Mouse (Mus musculus) skeletal muscle tissue, adult 2 months (tissue): ENCODE data around the gene Capn1.

Source experiments
- DNase-seq: peaks from one replicate; pipeline ENCODE4 v3.0.0-alpha.2; 2012; ENCODE audit warnings: low read depth, low spot score

Gene Capn1

GRCm38 (mm10) chr19:5990033-5990432 is 25.7 kb downstream of the Capn1 start:
- no peak for DNase-seq

GRCm38 (mm10) chr19:5989585-5989984 is 26.1 kb downstream of the Capn1 start:
- DNase-seq: no peak

GRCm38 (mm10) chr19:5988815-5989452 is 26.8 kb downstream of the Capn1 start:
- no peak for DNase-seq

DNA sequence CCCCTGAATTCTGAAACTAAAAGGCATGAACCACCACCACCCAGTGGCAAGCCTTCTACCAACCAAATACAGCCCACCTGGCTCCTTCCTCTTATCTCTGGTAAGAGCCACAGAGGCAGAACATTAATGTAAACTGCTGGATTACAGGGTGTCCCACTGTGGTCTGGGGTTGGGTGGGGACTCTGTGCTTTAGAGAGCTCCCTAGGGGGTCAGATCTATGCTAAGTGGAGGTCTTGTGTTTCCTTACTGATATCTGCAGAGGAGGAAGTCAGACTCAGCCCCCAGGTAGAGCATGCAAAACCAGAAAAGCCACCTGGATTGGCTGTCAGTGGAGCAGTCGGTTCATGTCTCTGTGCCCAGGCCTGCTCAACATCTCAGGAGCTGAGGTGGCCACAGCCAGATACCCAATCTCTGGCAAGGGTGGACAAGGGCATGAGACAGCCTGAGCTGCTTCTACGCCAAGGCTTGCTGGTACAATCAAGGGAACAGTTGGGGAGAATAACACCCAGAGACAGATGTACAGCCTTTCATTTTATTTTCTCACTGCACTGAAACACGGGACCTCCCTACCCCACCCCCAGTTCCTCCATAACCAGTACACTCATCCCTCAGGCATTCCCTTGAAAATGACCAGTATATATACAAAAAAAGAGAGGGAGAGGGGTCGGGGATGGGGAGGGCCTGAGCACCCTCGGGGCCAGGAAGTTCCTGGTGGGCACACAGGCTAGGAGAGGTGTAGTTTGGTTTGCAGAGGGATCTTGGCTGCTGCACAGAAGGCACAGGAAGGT is 27.5 kb downstream of the Capn1 start:
- DNase-seq: no peak

DNA sequence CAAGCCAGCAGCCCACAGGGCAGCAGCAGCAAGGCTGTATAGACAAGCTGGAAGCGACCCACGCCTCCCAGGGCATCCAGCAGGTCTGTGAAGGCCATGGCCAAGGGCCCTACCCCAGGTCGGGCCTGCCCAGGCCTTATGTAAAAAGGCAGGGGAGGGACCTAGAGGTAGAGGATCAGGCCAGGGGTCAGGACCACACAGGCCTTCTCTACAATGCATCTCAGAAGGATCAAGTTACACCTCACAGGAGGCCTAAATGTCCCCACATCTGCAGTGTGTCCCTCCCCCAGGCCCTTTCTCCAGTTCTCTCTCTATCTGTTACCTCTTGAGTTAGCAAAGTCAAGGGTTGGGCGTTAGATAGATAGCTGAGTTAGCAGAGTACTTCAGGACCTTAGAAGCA is 29.7 kb downstream of the Capn1 start, which contains the start of gene Slc22a20:
TSS of gene Slc22a20 (minus strand) at position 101 of the 400 bp plus-strand sequence.
- no peak for DNase-seq

DNA sequence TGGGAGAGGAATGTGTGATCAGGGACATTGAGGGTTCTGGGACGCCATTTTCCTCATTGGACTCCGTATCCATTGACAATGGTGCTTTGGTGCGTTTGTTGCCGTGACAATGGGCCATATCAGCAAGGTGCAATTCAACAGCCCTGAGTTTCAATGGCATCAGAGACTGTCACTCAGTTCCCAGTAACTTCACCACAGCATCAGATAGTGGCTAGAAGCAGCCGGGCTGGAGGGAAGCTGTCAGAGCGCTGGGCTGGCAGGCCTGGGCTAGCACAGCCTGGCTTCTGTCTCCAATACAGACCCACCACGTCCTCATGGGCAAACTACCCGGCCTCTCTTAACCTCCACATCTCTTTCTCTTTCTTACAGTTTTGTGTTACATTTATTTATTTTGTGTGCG is 35.2 kb downstream of the Capn1 start:
- no peak for DNase-seq

DNA sequence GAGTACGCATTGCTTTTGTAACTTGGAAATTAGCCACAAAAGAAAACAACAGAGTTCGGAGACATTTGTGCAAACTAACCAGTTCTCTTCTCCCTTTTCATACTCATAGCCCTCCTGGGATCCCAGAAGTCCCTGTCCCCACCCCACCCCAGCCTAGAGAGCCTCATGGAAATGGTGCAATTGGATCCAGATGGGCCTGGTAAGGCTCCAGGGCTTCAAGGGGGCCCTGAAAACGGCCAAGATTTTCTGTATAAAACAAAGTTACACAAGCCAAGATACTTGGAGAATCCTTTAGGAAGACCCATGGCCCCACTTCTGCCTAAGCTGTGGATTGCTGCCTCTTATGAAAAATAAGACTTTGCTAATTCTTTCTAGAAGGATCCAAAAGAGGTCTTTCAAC is 38.0 kb downstream of the Capn1 start:
- peak; percentile 69 for DNase-seq

- no peak for DNase-seq
These were observed 40.0 kb downstream of the Capn1 start for GRCm38 (mm10) chr19:5975676-5976075.

- no peak for DNase-seq
These were observed 40.6 kb downstream of the Capn1 start for GRCm38 (mm10) chr19:5975112-5975511.

DNA sequence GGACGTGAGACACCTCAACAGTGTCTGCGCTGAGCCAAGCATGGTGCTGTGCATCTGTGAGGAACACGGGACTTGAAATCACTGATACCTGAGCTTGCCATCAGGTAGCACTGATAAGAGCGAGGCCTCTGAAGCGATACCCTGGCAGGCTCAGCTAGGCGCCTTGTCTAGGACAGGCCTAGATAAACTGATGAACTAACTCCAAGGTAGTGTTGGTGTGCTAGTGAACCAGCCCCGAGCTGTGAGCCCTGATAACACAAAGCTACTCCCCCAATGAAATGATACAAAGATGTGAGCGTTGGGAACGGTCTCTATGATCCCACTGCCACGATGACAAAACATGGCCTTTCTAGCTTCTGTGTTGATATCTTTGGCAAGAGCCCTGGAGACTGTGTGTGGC is 48.0 kb downstream of the Capn1 start:
- DNase-seq: no peak

DNA sequence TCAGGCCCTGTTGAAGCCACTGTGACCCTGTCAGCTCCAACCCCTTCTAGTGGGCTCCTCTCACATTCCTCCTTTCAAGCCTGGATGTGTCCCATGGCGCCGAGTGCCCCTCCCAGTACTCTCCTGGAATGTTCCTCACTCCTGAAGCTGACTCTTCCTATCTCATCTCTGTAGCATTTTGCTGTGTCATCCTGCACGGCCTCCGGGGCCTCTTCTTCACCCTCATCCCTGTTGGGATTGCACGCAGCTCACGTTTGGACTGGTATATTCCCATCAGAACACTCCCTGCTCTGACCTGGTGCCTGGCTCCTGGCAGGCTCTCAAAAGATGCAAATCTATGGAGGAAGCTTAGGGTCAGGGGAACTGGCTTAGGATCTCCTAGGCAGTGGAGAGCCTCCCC is 48.9 kb downstream of the Capn1 start:
- no peak for DNase-seq

DNA sequence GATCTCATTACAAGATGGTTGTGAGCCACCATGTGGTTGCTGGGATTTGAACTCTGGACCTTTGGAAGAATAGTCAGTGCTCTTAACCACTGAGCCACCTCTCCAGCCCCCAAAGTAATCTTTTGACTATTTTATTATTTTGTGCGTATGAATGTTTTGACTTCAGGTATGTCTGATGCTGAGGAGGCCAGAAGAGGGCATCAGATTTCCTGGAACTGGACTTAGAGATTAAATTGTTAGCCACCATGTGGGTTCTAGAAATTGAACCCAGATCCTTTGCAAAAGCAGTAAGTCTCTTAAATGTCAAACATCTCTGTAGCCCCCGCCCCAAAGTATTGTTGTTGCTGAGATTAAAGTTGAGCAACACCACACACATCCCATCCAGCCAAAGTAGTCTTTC is 49.8 kb downstream of the Capn1 start:
- DNase-seq: no peak

- peak; percentile 71 for DNase-seq
These were observed 50.4 kb downstream of the Capn1 start for GRCm38 (mm10) chr19:5965280-5965679.

DNA sequence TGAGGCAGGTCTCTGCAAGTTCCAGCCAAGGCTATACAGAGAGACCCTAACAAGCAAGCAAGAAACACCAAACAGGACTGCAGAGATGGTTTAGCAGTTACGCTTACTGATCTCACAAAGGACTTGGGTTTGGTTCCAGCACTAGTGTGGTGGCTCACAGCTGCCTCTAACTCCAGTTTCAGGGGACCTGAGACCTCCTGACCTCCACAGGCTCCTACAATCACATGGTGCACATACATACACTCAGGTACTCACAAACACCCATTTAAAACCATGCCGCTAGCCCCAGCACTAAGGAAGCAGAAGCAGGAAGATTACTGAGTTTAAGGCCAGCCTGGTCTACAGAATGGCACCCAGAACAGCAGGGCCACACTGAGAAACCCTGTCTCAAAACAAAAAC is 50.9 kb downstream of the Capn1 start:
- no peak for DNase-seq

DNA sequence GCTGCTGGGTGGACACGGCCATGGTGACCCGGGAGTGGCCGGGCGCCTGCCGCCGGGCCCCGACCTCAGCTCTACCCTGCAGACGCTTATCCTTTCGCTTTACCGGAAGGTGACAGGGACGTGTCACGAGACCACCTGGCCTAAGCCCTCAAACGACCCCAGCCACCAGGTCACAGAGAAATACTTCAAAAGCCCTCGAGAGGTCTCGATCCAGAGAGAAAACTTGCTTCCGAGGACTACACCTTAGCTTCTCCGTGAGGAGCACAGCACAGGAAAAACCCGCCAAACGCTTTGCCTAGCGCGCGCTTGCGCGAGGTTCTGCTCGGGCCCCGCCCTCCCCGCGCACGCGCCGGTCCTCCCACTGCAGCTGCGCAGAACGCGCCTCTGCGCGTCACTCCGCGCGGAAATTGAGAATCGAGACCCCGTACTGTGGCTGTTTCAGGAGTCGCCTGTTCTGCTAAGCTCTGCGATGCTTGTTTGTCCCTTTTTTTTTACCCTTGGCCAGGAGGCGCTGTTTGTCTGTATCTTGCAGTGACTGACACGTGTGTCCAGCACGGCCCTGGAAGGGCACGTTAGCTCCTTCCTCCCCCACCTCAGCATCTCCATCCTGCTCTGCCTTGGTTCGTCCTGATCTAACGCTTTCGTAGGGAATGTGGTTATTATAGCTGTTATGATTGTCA is 51.7 kb downstream of the Capn1 start, which contains the start of gene Pola2:
TSS of gene Pola2 (minus strand) at position 320 of the 680 bp plus-strand sequence.
- DNase-seq: peak; percentile 69

GRCm38 (mm10) chr19:5962651-5963050 is 53.0 kb downstream of the Capn1 start:
- DNase-seq: no peak

GRCm38 (mm10) chr19:5957371-5957770 is 58.3 kb downstream of the Capn1 start:
- DNase-seq: no peak

DNA sequence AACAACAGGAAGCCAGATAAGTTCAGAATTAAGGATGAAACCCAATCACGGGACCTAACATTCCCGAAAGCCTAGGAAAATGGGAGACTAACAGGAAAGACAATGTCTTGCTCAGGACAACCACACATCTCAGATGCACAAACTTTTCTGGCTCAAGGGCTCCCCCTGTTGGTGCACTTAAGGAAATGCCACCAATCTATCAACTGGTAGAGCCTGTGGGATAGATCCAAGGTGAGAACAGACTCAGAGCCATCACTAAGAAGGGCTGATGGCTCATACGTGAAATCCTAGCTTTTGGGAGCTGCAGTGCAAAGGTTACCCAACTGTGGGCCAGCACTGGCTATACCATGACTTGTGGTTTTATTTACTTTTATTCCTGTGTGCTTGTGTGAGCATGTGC is 59.0 kb downstream of the Capn1 start:
- peak; percentile 86 for DNase-seq

GRCm38 (mm10) chr19:5955704-5956670 is 59.7 kb downstream of the Capn1 start:
- peak; percentile 58 for DNase-seq

- no peak for DNase-seq
These were observed 60.8 kb downstream of the Capn1 start for GRCm38 (mm10) chr19:5954936-5955335.

DNA sequence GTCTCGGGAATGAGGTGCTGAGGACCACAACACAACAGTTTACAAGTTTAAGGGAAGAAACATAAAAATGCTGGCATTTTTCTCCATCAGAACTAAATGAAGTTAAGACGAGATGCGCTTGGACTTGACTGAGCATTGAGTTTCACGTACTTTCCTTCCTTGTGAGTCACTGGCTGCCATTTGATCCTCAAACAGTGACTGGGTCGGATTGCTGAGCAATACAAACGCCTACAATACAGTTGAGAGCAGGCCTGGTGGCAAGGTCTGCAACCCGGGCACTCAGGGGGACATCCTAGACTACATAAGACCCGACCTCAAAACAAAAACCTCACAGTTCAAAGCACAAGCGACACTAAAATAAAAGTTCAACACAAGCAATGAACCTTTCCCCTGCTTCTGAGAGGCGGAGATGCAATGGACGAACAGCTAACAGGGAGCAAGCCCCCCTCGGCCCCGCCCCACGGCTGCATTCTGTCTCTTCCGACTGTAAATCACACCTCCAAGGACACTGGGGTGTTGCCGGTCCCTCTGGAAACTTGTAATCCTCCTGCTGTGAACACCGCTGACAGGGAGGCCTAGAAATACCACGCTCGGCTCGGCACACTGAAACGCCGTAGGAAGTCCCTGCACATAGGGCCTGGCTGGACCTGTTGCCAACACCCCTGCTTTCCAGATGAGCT is 61.5 kb downstream of the Capn1 start:
- DNase-seq: no peak
